Mouse (Mus musculus): ENCODE data around the gene Gm49393. TPM values are rescaled to one million over a fixed set of nuclear protein-coding genes. Genes with fewer than 3 reads are reported as not detected.

The Gm49393 gene
- total RNA-seq, 4 experiments from 2014 or later: not detected

Other genes starting within 250 kb of the Gm49393 start
- gene BC051665, start 149.2 kb downstream of the Gm49393 start, total RNA-seq (2022): not detected
- not detected for gene Ctsll3, start 132.7 kb downstream of the Gm49393 start, total RNA-seq (2022)
- gene 4930486L24Rik, start 71.1 kb downstream of the Gm49393 start, total RNA-seq (2022): 10 to 100 TPM in 2 of 4 experiments, 1 to 10 TPM in 1, not detected in 1; 1.1 to 33.6 (median 29.7) TPM
- gene Gm49392, start 38.7 kb downstream of the Gm49393 start, total RNA-seq (2022): 1 to 10 TPM in 1 of 4 experiments, under 1 TPM in 2, not detected in 1; 0.43 to 2.3 (median 0.99) TPM
- 1 to 10 TPM; 2.5 to 4.8 (median 3.6) TPM for gene Ctla2b, start 38.1 kb downstream of the Gm49393 start, total RNA-seq (2022)
- not detected for gene Tpbpb, start 30.7 kb downstream of the Gm49393 start, total RNA-seq (2022)
- gene Gm49391, start 981 bp upstream of the Gm49393 start, total RNA-seq (2022): under 1 TPM in 1 of 4 experiments, not detected in 3; 0.23 TPM
- 10 to 100 TPM; 31.1 to 39.1 (median 36.6) TPM for gene Ctla2a, start 1.0 kb upstream of the Gm49393 start, total RNA-seq (2022)
- not detected for gene Tpbpa, start 6.4 kb upstream of the Gm49393 start, total RNA-seq (2022)
- gene Ctsj, start 70.4 kb upstream of the Gm49393 start, total RNA-seq (2022): not detected
- not detected for gene Ctsq, start 105.0 kb upstream of the Gm49393 start, total RNA-seq (2022)
- gene Ctsr, start 228.7 kb upstream of the Gm49393 start, total RNA-seq (2022): not detected

Data from adrenal gland, adult 8-10 months (tissue).